In the genomic region with DNA sequence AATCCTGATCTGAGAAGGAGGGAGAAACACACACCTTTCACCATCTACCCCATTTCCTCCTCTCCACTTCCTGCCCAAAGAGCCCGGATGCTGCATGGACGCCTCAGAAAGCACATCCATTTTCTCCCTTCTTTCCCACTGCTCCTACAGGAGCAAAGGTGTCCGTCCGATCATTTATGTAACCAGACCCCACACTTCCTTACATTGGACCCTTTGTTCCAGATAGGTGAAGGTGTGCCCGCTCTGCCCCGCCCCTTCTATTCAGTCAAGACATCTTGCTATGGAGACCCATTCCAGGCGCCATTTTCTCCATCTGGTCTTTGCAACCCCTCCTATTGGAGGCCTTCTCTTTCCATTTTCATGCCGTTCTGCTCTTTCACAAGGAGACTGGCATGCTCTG, we compare ENCODE assay signal across 8 mouse cellular contexts. TPM values are rescaled to one million over a fixed set of nuclear protein-coding genes. Genes with fewer than 3 reads are reported as not detected.
A peak's percentile ranks its signal among the peaks of the same experiment; 100 is the strongest.
DNase-seq lines count a peak whose midpoint lies in the region; ATAC-seq and TF ChIP-seq lines count a peak whose summit lies in the region.

No protein-coding gene starts in this region.

- H3K9me3 ChIP-seq in heart, embryonic 14.5 days (ENCODE audit: control insufficient read depth, low read length) = peaks cover 48% of the 10 kb centered on the region
- peaks cover 9% of the 10 kb centered on the region; the same call in 1 of the 2 replicates for H3K9me3 ChIP-seq in hindbrain, embryonic 15.5 days
- H3K9me3 ChIP-seq in midbrain, postnatal 0 days (ENCODE audit: low read length) = peaks cover 23% of the 10 kb centered on the region

- peak overlapping the region; percentile 79 to 84 for H3K27ac ChIP-seq in heart, embryonic 14.5 days (replicated peaks in 1 of 2; ENCODE audit: control insufficient read depth in 1 of 2, insufficient read depth in 1 of 2, low read depth in 2 of 2, low read length in 2 of 2)
- H3K27ac ChIP-seq in hindbrain, embryonic 15.5 days (replicated peaks) = peak overlapping the region; percentile 83
- H3K27ac ChIP-seq in midbrain, postnatal 0 days (ENCODE audit: low read depth, low read length) = peak overlapping the region; percentile 81

- H3K36me3 ChIP-seq in heart, embryonic 14.5 days (ENCODE audit: control insufficient read depth, insufficient read depth, low read length) = no peaks in the 10 kb centered on the region; the same call in 1 of the 2 replicates
- no peaks in the 10 kb centered on the region for H3K36me3 ChIP-seq in hindbrain, embryonic 15.5 days
- H3K36me3 ChIP-seq in midbrain, postnatal 0 days (ENCODE audit: insufficient read depth, low read length) = no peaks in the 10 kb centered on the region

- WGBS in heart, embryonic 14.5 days = 46% methylated on average over 8 of the region's 8 CpGs
- WGBS in hindbrain, embryonic 15.5 days = 51% methylated on average over 8 of the region's 8 CpGs
- WGBS in midbrain, postnatal 0 days = 38% methylated on average over 8 of the region's 8 CpGs

- H3K27me3 ChIP-seq in heart, embryonic 14.5 days (ENCODE audit: control insufficient read depth, insufficient read depth, low read length) = peaks cover 21% of the 10 kb centered on the region
- peaks cover 15% of the 10 kb centered on the region for H3K27me3 ChIP-seq in hindbrain, embryonic 15.5 days
- H3K27me3 ChIP-seq in midbrain, postnatal 0 days (ENCODE audit: insufficient read depth, low read length) = peaks cover 17% of the 10 kb centered on the region

- intact Hi-C loops in heart, postnatal 36 days (cut with DNase I) = no loop called here

- H3K4me3 ChIP-seq in heart, embryonic 14.5 days (ENCODE audit: control insufficient read depth in 1 of 2, insufficient read depth in 1 of 2, low read depth in 1 of 2, low read length in 2 of 2) = peak overlapping the region; percentile 62 to 70
- H3K4me3 ChIP-seq in hindbrain, embryonic 15.5 days = peak overlapping the region; percentile 54
- H3K4me3 ChIP-seq in midbrain, postnatal 0 days (ENCODE audit: low read depth, low read length) = peak overlapping the region; percentile 61

- H3K4me2 ChIP-seq in heart, embryonic 14.5 days (ENCODE audit: low read length) = peak overlapping the region; percentile 73
- H3K4me2 ChIP-seq in hindbrain, embryonic 15.5 days = peak overlapping the region; percentile 57
- H3K4me2 ChIP-seq in midbrain, postnatal 0 days (ENCODE audit: low read depth, low read length, poor library complexity, severe bottlenecking) = peak overlapping the region; percentile 44

- TF ChIP-seq CTCF in midbrain, postnatal 0 days (IDR thresholded peaks at IDR 0.05) = no peak

- no peak for DNase-seq in heart, postnatal 36 days
- DNase-seq in R1 (ENCODE audit: low read depth, low spot score) = peak; percentile 91
- peak; percentile 56 for DNase-seq in midbrain, postnatal 0 days (ENCODE audit: low spot score)
- DNase-seq in left cerebral cortex, adult 9 months (ENCODE audit: low spot score in 2 of 2) = no peak
- DNase-seq in right cerebral cortex, postnatal 36 days (ENCODE audit: low spot score in 2 of 2) = no peak
- no peak for DNase-seq in left cerebral cortex, adult 8-10 months (ENCODE audit: low spot score in 2 of 2)

- ATAC-seq in heart, embryonic 14.5 days (ENCODE audit: insufficient number of reproducible peaks, insufficient read depth, low FRiP score, low read depth) = no peak
- no peak for ATAC-seq in hindbrain, embryonic 15.5 days (ENCODE audit: low FRiP score, low read depth)
- no peak for ATAC-seq in midbrain, postnatal 0 days (ENCODE audit: low FRiP score)

- H3K9ac ChIP-seq in heart, embryonic 14.5 days (ENCODE audit: low read length) = peak overlapping the region; percentile 84
- H3K9ac ChIP-seq in hindbrain, embryonic 15.5 days = peak overlapping the region; percentile 57
- H3K9ac ChIP-seq in midbrain, postnatal 0 days (replicated peaks; ENCODE audit: low read length, poor library complexity, severe bottlenecking) = peak overlapping the region; percentile 77

- peaks cover 7 to 28% of the 10 kb centered on the region in 2 experiments; a peak in 2 of 4 replicates for H3K4me1 ChIP-seq in heart, embryonic 14.5 days (ENCODE audit: control insufficient read depth in 2 of 2, insufficient read depth in 2 of 2, low read length in 2 of 2)
- peaks cover 62% of the 10 kb centered on the region for H3K4me1 ChIP-seq in hindbrain, embryonic 15.5 days (replicated peaks)
- H3K4me1 ChIP-seq in midbrain, postnatal 0 days (ENCODE audit: insufficient read depth, low read length) = no peaks in the 10 kb centered on the region; the same call in 1 of the 2 replicates

RNA-seq across cellular contexts. Expression of a gene that starts 10.3 kb away (rescaled TPM):
- polyA plus RNA-seq in heart, embryonic 14.5 days (2014; fragmentation: Nextera tagmentation; extraction: Ambion mirVana) = 1,524 and 1,578 TPM in 2 replicates
- 1,000 to 10,000 TPM; 1,171 to 1,227 TPM for total RNA-seq in heart, postnatal 36 days (2021)
- polyA plus RNA-seq in hindbrain, embryonic 15.5 days (2015; fragmentation: Nextera tagmentation; extraction: Ambion mirVana) = 1,606 and 1,659 TPM in 2 replicates
- total RNA-seq in midbrain, postnatal 0 days (2014; rRNA removed) = 1,613 and 1,637 TPM in 2 replicates
- polyA plus RNA-seq in midbrain, postnatal 0 days (2015; fragmentation: Nextera tagmentation; extraction: Ambion mirVana) = 1,739 and 1,834 TPM in 2 replicates
- 1,000 to 10,000 TPM; 1,754 to 1,798 (median 1,783) TPM for total RNA-seq in left cerebral cortex, adult 8-10 months (2022)

RNA-seq across cellular contexts. Expression of a gene that starts 52.1 kb away (rescaled TPM):
- 6.8 and 7.5 TPM in 2 replicates for polyA plus RNA-seq in heart, embryonic 14.5 days (2014; fragmentation: Nextera tagmentation; extraction: Ambion mirVana)
- 1 to 10 TPM; 2.4 TPM for total RNA-seq in heart, postnatal 36 days (2021)
- 11.8 and 13.1 TPM in 2 replicates for polyA plus RNA-seq in hindbrain, embryonic 15.5 days (2015; fragmentation: Nextera tagmentation; extraction: Ambion mirVana)
- not detected in 2 replicates for total RNA-seq in midbrain, postnatal 0 days (2014; rRNA removed)
- polyA plus RNA-seq in midbrain, postnatal 0 days (2015; fragmentation: Nextera tagmentation; extraction: Ambion mirVana) = 9.8 and 10.8 TPM in 2 replicates
- total RNA-seq in left cerebral cortex, adult 8-10 months (2022) = 1 to 10 TPM in 3 of 4 experiments, under 1 TPM in 1; 0.91 to 3.4 (median 1.6) TPM

Comparison
In these comparisons a context has a peak if more than half of its experiments do, and no peak if none do; other contexts are left out.
1. DNase-seq: peak in R1 (single experiment) and midbrain, postnatal 0 days (single experiment); none in heart, postnatal 36 days (0 of 2), left cerebral cortex, adult 9 months (0 of 2), right cerebral cortex, postnatal 36 days (0 of 2) and left cerebral cortex, adult 8-10 months (0 of 2).
2. Peak in every context shown above with its lines, with median percentiles within 50 percentile points of each other: H3K27ac ChIP-seq, H3K4me2 ChIP-seq, H3K4me3 ChIP-seq and H3K9ac ChIP-seq.